Mouse (Mus musculus) ovary, adult 2 months (tissue): ENCODE measurements around the gene Gm17428. TPM values are rescaled to one million over a fixed set of nuclear protein-coding genes. Genes with fewer than 3 reads are reported as not detected.

Experiments
- polyA plus RNA-seq: library from polyadenylated mRNA; depleted of rRNA; stranded (reverse); fragments of >200 nt; gene quantifications from 2 replicates; pipeline ENCODE4 v1.2.3, GENCODE M21; 2012; rRNA removed

Gene Gm17428
- not detected in 2 replicates for polyA plus RNA-seq

DNA sequence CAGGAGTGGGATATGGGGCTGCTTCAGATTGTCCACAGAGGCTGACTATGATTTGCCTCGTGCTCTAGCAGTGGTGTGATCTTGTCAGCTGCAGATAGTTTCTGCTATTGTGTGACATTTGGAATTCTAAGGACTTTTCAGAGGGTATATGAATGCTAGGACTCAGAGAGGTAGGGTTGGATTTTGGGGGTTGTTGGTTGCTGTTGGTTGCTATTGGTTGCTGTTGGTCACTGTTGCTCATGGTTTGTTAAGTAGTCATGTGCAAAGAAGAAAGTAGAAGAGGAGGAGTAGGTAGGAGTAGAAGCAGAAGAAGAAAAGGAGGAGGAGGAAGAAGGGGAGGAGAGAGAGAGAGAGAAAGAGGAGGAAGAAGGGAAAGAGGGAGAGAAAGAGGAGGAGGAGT lies at the start of gene Gm17428:
Gm17428 (plus strand) TSS at position 301 of the 400 bp plus-strand sequence.

GRCm38 (mm10) chr14:54932645-54933150 lies 44.0 kb upstream of the Gm17428 start, which contains the start of gene Il25:
Il25 (plus strand) TSS chr14:54932695.

GRCm38 (mm10) chr14:54935904-54936830 lies 40.6 kb upstream of the Gm17428 start, which contains the start of gene Cmtm5:
Cmtm5 (plus strand) TSS chr14:54936261.

GRCm38 (mm10) chr14:54966320-54966977 lies 10.3 kb upstream of the Gm17428 start, which contains the start of gene Myh6:
Myh6 (minus strand) TSS chr14:54966927.

DNA sequence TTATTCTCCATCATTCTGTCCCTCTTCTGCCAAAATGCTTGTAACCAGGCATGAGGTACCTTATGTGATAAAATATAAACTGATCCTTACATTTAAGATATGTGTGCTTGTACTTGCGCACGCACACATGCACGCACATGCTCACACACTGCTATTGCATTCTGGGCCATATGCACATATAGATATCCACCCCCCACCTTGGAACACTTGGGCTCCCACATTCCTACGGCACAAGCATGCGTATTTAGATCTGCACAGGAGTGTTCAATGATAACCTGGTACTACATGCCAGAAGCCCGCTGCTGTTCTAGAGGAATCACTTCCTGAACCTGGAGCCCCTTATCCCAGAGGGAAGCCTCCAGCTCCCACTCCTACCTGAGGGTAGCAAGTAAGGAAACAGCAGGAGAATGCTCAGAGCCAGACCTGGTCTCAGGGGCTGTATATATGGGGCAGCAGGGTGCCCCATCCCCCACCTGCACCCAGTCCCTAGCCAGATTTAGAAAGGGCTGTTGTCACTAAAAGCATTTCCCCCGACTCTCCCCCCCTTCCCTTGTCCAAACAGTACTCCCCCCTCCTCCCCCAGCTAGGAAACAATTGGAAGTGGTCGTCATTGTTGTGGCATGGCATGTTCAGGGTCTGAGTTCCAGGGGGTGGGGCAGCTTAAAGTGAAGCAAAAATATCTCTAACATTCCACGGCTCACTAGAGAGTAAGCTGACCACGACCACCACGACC lies 17.6 kb downstream of the Gm17428 start, which contains the start of gene Myh7:
Myh7 (minus strand) TSS at position 491 of the 733 bp plus-strand sequence.

GRCm38 (mm10) chr14:55014991-55015766 lies 38.4 kb downstream of the Gm17428 start, which contains the start of gene Ngdn:
Ngdn (plus strand) TSS chr14:55015454.

Other genes with a start within 250 kb of the Gm17428 start
- 70.9 and 104 TPM in 2 replicates for gene Slc7a8, start 195.0 kb upstream of the Gm17428 start, polyA plus RNA-seq
- gene Rnf212b, start 162.8 kb upstream of the Gm17428 start, polyA plus RNA-seq: 0.19 and 0.30 TPM in 2 replicates
- 6.3 and 8.0 TPM in 2 replicates for gene Homez, start 106.0 kb upstream of the Gm17428 start, polyA plus RNA-seq
- 34.3 and 54.4 TPM in 2 replicates for gene Ppp1r3e, start 99.4 kb upstream of the Gm17428 start, polyA plus RNA-seq
- 48.5 and 61.4 TPM in 2 replicates for gene Bcl2l2, start 93.6 kb upstream of the Gm17428 start, polyA plus RNA-seq
- gene Gm20521, start 93.5 kb upstream of the Gm17428 start, polyA plus RNA-seq: 14.1 and 17.9 TPM in 2 replicates
- gene Pabpn1, start 84.4 kb upstream of the Gm17428 start, polyA plus RNA-seq: 120 and 167 TPM in 2 replicates
- gene Slc22a17, start 63.8 kb upstream of the Gm17428 start, polyA plus RNA-seq: 262 and 375 TPM in 2 replicates
- 66.5 and 92.1 TPM in 2 replicates for gene Efs, start 50.8 kb upstream of the Gm17428 start, polyA plus RNA-seq
- 0.97 and 1.7 TPM in 2 replicates for gene Il25, start 44.2 kb upstream of the Gm17428 start, polyA plus RNA-seq
- gene Cmtm5, start 40.7 kb upstream of the Gm17428 start, polyA plus RNA-seq: 2.8 and 5.0 TPM in 2 replicates
- 0.36 and 0.39 TPM in 2 replicates for gene Myh6, start 10.0 kb upstream of the Gm17428 start, polyA plus RNA-seq
- gene Myh7, start 17.7 kb downstream of the Gm17428 start, polyA plus RNA-seq: 0.63 and 0.85 TPM in 2 replicates
- gene Ngdn, start 38.5 kb downstream of the Gm17428 start, polyA plus RNA-seq: 8.5 and 10.3 TPM in 2 replicates
- 1.3 and 1.5 TPM in 2 replicates for gene Zfhx2, start 115.4 kb downstream of the Gm17428 start, polyA plus RNA-seq
- gene Thtpa, start 117.9 kb downstream of the Gm17428 start, polyA plus RNA-seq: 5.6 and 7.9 TPM in 2 replicates
- 36.3 and 37.4 TPM in 2 replicates for gene Ap1g2, start 129.7 kb downstream of the Gm17428 start, polyA plus RNA-seq
- 14.2 and 24.0 TPM in 2 replicates for gene Jph4, start 140.0 kb downstream of the Gm17428 start, polyA plus RNA-seq
- gene Dhrs2, start 245.1 kb downstream of the Gm17428 start, polyA plus RNA-seq: 0.17 and 0.26 TPM in 2 replicates